Mouse (Mus musculus): ENCODE measurements around the gene Klra9.
"Not testable (repeated sequence)": the region's sequence is repeated elsewhere in the genome, so short reads cannot be mapped to it uniquely, and the experiment has no call there.

The Klra9 gene

DNA sequence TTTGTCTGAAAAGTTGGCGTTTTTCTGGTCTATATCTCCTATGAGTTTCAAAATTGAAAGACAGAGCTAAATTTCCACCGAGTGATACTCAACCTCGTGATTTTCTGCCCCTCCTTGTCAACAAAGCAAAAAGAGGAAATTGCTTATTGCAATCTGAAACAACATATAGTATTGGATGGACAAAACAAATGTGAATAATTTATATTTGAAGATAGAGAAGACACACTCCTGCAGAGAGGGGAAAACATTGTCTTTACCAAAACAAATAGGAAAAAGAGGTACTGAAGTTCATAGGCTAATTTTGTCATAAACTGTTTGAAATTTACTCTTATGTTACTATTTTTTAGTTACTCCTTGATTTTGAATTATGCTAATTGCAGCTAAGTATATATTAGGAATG lies at the start of gene Klra9:
Gene Klra9 (minus strand): TSS at position 101 of the 400 bp plus-strand sequence.
- not testable (repeated sequence) for DNase-seq

GRCm38 (mm10) chr6:130237536-130237935 lies 44.6 kb upstream of the Klra9 start:
- no peak for DNase-seq

DNA sequence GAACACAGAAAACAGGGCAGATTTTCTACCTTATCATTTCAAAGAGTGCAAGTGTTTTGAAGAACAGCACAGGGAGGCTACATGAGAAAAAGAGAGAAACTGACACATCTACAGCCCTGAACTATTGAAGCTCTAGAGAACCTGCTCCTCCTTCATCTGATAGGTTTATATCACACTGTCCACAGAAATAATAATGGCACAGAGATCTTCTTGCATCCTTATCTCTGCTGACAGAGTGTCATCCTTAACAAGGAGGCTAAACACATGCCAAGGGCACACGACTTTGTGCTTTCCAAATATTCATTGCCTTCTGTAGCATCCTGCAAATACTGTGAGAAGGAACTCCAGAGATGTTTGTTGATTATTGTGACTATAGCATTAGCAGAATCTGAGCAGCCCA lies 43.7 kb upstream of the Klra9 start:
- no peak for DNase-seq

GRCm38 (mm10) chr6:130233222-130233621 lies 40.3 kb upstream of the Klra9 start, which contains the start of gene Klra7:
Klra7 (minus strand) TSS chr6:130233322.
- no peak for DNase-seq

DNA sequence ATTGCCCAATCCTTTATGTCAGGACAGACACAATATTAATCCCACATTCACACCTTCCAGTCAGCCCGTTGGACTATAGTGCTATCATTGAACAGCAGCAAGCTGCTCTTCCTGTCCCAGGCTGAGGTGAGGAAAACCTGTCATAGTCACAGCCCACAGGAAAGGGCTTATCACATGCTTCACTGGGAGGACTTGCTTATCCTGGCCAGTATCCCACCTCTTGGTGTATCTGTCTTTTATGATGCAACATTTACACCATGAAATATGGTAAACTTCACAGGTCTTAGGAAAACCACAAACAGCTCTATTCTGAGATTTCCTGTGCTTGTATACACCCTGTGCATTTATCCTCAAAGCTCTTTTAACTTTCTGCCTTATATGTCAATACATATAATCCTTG lies 4.5 kb upstream of the Klra9 start:
- not testable (repeated sequence) for DNase-seq

DNA sequence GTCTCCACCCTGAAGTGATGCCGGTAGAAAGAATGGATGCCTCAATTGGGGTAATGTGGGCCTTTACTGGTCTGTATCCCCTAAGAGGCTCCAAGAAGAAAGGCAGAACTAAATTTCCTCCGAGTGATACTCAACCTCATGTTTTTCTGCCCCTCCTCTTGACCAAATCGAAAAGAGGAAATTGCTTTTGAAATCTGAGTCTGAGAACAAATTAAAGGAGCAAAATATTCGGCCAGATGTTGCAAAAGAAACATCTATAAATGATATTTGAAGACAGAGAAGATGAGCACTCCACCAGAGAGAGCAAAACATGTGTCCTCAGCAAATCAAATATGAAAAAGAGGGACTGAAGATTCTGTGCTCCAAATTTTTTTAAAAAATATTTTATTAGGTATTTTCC lies 63.1 kb downstream of the Klra9 start, which contains the start of gene Klra8:
Gene Klra8 (minus strand): TSS at position 101 of the 400 bp plus-strand sequence.
- not testable (repeated sequence) for DNase-seq
